Mouse (Mus musculus): Measurements from ENCODE around the gene Dnajc6.

The Dnajc6 gene

GRCm38 (mm10) chr4:101642708-101643107 is 146.3 kb downstream of the Dnajc6 start:
- no peak for DNase-seq (ENCODE audit: low spot score)

- DNase-seq (ENCODE audit: low spot score): no peak
These were observed 146.8 kb downstream of the Dnajc6 start for GRCm38 (mm10) chr4:101643216-101643615.

- no peak for DNase-seq (ENCODE audit: low spot score)
These were observed 150.4 kb downstream of the Dnajc6 start for GRCm38 (mm10) chr4:101646857-101647195.

GRCm38 (mm10) chr4:101647196-101647905 is 150.9 kb downstream of the Dnajc6 start, which contains the start of gene Leprot:
Gene Leprot, plus strand, starts transcription at chr4:101647718.
- DNase-seq (ENCODE audit: low spot score): peak; percentile 99

- peak; percentile 49 for DNase-seq (ENCODE audit: low spot score)
These were observed 151.7 kb downstream of the Dnajc6 start for GRCm38 (mm10) chr4:101647976-101648642.

- DNase-seq (ENCODE audit: low spot score): peak; percentile 17
These were observed 152.3 kb downstream of the Dnajc6 start for GRCm38 (mm10) chr4:101648745-101649144.

- DNase-seq (ENCODE audit: low spot score): no peak
These were observed 154.5 kb downstream of the Dnajc6 start for GRCm38 (mm10) chr4:101650961-101651360.

GRCm38 (mm10) chr4:101654256-101654655 is 157.8 kb downstream of the Dnajc6 start:
- no peak for DNase-seq (ENCODE audit: low spot score)

- no peak for DNase-seq (ENCODE audit: low spot score)
These were observed 158.5 kb downstream of the Dnajc6 start for GRCm38 (mm10) chr4:101654788-101655414.

GRCm38 (mm10) chr4:101655415-101655790 is 159.0 kb downstream of the Dnajc6 start:
- no peak for DNase-seq (ENCODE audit: low spot score)

GRCm38 (mm10) chr4:101656056-101656455 is 159.6 kb downstream of the Dnajc6 start:
- no peak for DNase-seq (ENCODE audit: low spot score)

GRCm38 (mm10) chr4:101656956-101657570 is 160.6 kb downstream of the Dnajc6 start:
- DNase-seq (ENCODE audit: low spot score): peak; percentile 58

- peak; percentile 44 for DNase-seq (ENCODE audit: low spot score)
These were observed 167.8 kb downstream of the Dnajc6 start for GRCm38 (mm10) chr4:101664160-101664750.

- DNase-seq (ENCODE audit: low spot score): no peak
These were observed 168.3 kb downstream of the Dnajc6 start for GRCm38 (mm10) chr4:101664766-101665165.

- DNase-seq (ENCODE audit: low spot score): peak; percentile 24
These were observed 172.7 kb downstream of the Dnajc6 start for GRCm38 (mm10) chr4:101669161-101669560.

GRCm38 (mm10) chr4:101669811-101670210 is 173.4 kb downstream of the Dnajc6 start:
- DNase-seq (ENCODE audit: low spot score): no peak

- peak; percentile 33 for DNase-seq (ENCODE audit: low spot score)
These were observed 178.3 kb downstream of the Dnajc6 start for GRCm38 (mm10) chr4:101674790-101675189.

- peak; percentile 75 for DNase-seq (ENCODE audit: low spot score)
These were observed 179.3 kb downstream of the Dnajc6 start for GRCm38 (mm10) chr4:101675726-101676125.

GRCm38 (mm10) chr4:101682620-101683019 is 186.2 kb downstream of the Dnajc6 start:
- DNase-seq (ENCODE audit: low spot score): no peak

GRCm38 (mm10) chr4:101683086-101683485 is 186.6 kb downstream of the Dnajc6 start:
- DNase-seq (ENCODE audit: low spot score): no peak

- DNase-seq (ENCODE audit: low spot score): no peak
These were observed 188.4 kb downstream of the Dnajc6 start for GRCm38 (mm10) chr4:101684821-101685220.

GRCm38 (mm10) chr4:101686227-101686810 is 189.9 kb downstream of the Dnajc6 start:
- DNase-seq (ENCODE audit: low spot score): no peak
